Mouse (Mus musculus): Measurements from ENCODE around the gene Dpysl5.
"Not testable (repeated sequence)": the region's sequence is repeated elsewhere in the genome, so short reads cannot be mapped to it uniquely, and the experiment has no call there.

DNA sequence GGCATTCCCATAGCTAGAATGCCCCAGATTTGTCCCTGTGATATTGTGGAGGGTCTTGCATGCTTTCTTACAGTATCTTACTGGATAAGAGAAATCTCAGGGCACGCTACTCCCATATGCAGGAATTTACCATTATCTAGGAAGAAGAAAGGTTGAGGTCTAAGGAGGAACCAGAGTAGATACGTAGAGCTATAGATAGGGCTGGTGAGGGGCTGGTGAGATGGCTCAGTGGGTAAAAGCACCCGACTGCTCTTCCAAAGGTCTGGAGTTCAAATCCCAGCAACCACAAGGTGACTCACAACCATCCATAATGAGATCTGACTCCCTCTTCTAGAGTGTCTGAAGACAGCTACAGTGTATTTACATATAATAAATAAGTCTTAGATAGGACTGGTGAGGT is 33.3 kb upstream of the Dpysl5 start:
- not testable (repeated sequence) for TF ChIP-seq CTCF, POLR2A (IDR thresholded peaks at IDR 0.05; ENCODE audit: insufficient read depth, low read depth, low read length)

Measured in olfactory bulb, adult 2 months (tissue).